Mouse (Mus musculus): ENCODE data around the gene Traf7.

Traf7 gene

GRCm38 (mm10) chr17:24477985-24478600 is 49.6 kb downstream of the Traf7 start:
- no peak for DNase-seq (ENCODE audit: low spot score in 2 of 2)

- no peak for DNase-seq (ENCODE audit: low spot score in 2 of 2)
Observed at GRCm38 (mm10) chr17:24477053-24477984, 50.4 kb downstream of the Traf7 start.

GRCm38 (mm10) chr17:24476022-24476776 is 51.5 kb downstream of the Traf7 start:
- no peak for DNase-seq (ENCODE audit: low spot score in 2 of 2)

GRCm38 (mm10) chr17:24475586-24475985 is 52.2 kb downstream of the Traf7 start:
- DNase-seq (ENCODE audit: low spot score in 2 of 2): no peak

GRCm38 (mm10) chr17:24474557-24474956 is 53.2 kb downstream of the Traf7 start:
- peak; percentile 54 to 72 for DNase-seq (ENCODE audit: low spot score in 2 of 2)

GRCm38 (mm10) chr17:24473612-24474275 is 54.0 kb downstream of the Traf7 start, which contains the start of gene Bricd5:
Bricd5 (plus strand) TSS chr17:24473884.
- DNase-seq (ENCODE audit: low spot score in 2 of 2): no peak

GRCm38 (mm10) chr17:24472512-24472911 is 55.2 kb downstream of the Traf7 start:
- no peak for DNase-seq (ENCODE audit: low spot score in 2 of 2)

GRCm38 (mm10) chr17:24470701-24471527 is 56.8 kb downstream of the Traf7 start:
- peak in 1 of 2 experiments; percentile 56 for DNase-seq (ENCODE audit: low spot score in 2 of 2)

- DNase-seq (ENCODE audit: low spot score in 2 of 2): peak; percentile 98 to 99
Observed at GRCm38 (mm10) chr17:24469910-24470602, 57.7 kb downstream of the Traf7 start, which contains the start of the genes E4f1 and Pgp. E4f1 (minus strand) TSS chr17:24470313. Pgp (plus strand) TSS chr17:24470392.

GRCm38 (mm10) chr17:24469336-24469909 is 58.3 kb downstream of the Traf7 start:
- DNase-seq (ENCODE audit: low spot score in 2 of 2): no peak

GRCm38 (mm10) chr17:24468636-24469246 is 59.0 kb downstream of the Traf7 start:
- DNase-seq (ENCODE audit: low spot score in 2 of 2): no peak

GRCm38 (mm10) chr17:24463374-24464133 is 64.2 kb downstream of the Traf7 start:
- DNase-seq (ENCODE audit: low spot score in 2 of 2): no peak

- DNase-seq (ENCODE audit: low spot score in 2 of 2): no peak
Observed at GRCm38 (mm10) chr17:24462932-24463331, 64.8 kb downstream of the Traf7 start.

- no peak for DNase-seq (ENCODE audit: low spot score in 2 of 2)
Observed at GRCm38 (mm10) chr17:24461580-24461979, 66.2 kb downstream of the Traf7 start.

Data from frontal cortex, postnatal 10 days (tissue).